Mouse (Mus musculus): ENCODE results near the gene Gal3st2b. TPM values are rescaled to one million over a fixed set of nuclear protein-coding genes. Genes with fewer than 3 reads are reported as not detected.
"Not testable (repeated sequence)": the region's sequence is repeated elsewhere in the genome, so short reads cannot be mapped to it uniquely, and the experiment has no call there.

Gene Gal3st2b
- total RNA-seq, 2 experiments from 2014 or later = 0.38 to 0.86 TPM

DNA sequence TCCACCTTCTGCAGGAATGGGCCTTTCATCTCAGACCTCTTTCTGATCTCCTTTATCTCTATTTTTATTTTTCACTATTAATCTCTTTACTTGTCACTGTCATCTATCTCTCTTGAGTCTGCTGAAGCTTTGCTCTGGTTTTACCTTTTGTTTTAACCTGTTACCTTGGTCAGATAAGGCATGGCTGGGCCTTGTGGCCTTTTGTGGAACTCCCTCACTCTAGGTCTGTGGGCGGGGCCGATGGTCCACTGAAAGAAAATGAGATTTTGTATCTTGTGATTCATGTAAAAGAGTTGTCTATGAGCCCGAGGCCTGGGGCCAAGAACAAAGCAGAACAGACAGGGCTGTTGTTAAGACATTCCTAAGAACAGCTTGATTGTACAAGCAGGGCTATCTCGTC is 52.7 kb downstream of the Gal3st2b start:
- DNase-seq; intact Hi-C loops (cut with DNase I): not testable (repeated sequence)

DNA sequence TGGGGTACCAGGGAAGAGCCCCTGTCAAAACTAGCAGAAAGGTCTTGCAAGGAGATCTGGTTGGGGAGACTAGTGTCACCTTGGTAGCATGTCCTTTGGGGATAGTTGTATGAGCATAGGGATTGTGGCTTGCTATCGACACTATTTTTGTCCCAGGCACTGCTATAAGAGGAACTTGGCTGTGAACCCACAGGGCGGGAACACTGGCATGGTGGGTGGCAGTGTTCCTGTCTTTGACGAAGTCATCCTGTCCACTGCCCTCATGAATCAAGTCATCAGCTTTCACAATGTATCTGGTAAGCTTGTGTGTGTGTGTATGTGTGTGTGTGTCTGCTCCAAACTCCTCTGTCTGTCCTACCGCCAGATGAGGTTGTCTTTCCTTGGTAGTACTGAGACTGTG is 57.7 kb downstream of the Gal3st2b start:
- DNase-seq; intact Hi-C loops (cut with DNase I): not testable (repeated sequence)

DNA sequence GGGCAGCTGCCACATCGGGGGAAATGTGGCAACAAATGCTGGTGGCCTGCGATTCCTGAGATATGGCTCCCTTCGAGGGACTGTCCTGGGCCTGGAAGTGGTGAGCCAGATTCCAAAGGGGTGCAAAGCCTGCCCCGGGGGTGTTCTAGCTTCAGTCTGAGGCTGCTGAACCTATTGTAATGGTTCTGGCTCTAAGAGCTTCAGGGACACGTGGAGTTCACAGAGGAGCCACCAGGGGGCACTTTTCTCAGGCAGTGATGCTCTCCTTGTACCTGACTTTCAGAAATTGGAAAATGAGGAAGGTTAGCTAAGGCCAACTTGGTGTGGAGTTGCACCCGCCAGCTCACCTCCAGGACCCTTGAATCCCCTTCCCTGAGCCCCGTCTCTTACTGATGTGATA is 60.2 kb downstream of the Gal3st2b start:
- intact Hi-C loops (cut with DNase I); DNase-seq: not testable (repeated sequence)

DNA sequence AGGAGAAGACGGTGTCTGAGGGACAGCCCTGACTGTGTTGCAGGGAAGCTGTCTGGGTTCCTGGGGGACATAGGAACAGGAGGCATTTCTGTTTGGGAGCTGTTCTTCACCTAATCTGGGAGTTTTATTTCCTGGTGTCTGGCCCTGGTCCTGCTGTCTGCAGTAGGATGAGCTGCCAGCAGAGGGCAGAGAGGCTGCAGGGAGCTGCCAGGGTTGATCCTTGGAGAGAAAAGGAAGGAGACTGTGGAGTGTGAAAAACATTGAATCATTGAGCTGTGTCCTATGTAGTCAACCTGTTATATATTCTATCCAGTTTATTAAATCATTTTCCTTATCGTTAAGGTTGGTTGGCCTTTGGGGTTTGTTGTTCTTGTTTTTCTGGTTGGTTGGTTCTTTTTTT is 62.8 kb downstream of the Gal3st2b start:
- intact Hi-C loops (cut with DNase I); DNase-seq: not testable (repeated sequence)

DNA sequence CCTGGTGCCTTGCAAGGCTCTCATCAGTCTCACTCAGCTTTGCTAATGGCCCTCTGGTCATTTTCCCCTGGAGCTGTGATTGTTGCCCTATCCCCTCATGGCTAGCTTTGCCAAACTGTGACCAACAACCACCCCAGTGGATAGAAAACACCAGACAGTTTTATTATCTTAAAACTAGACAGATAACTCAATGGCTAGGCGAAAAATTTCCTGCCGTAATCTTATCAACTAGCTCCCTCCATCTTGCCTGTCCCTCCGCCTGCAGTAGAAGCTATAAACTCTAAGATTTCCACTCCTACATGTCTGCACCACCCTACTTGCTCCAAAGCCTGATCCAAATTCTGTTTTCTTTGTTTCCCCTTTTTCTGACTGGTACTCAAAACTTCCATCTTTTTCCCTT is 68.1 kb downstream of the Gal3st2b start:
- intact Hi-C loops (cut with DNase I) = no loop called here
- DNase-seq = no peak

DNA sequence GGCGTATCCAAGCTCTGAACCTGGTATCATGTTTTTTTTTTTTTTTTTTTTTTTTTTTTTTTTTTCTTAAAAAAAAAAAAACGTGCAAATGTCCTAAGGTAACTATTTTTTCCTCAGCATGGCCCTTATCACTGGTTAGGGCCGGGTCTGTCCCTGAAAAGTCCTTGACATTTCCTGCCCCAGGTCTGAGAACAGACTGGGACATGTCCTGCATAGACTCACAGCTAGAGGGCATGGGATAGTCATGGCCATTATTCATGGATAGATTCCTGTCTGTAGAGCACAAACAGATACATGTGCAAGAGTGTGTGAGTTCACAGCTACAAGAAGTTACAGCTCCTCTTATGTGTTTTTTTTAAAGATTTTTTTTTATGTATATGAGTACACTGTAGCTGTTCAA is 70.7 kb downstream of the Gal3st2b start:
- intact Hi-C loops (cut with DNase I) = no loop called here
- no peak for DNase-seq

DNA sequence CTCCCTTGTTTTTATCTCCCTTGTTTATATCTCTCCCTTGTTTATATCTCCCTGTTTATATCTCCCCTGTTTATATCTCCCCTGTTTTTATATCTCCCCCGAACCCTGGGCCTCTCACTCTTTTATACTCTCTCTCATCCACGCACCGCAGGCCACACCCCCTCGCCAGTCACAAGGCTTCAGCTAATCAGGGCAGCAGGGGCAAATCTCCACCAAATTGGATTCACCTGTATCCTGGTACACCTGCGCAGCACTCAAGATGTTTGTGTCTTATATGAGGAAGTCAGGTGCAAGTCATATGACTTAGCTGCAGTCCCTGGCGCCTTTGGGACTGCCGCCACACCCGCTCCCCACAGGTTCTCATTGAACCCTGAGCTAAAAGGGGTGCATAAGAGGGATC is 72.1 kb downstream of the Gal3st2b start, which contains the start of gene Gal3st2c:
Gal3st2c (plus strand) TSS at position 301 of the 400 bp plus-strand sequence.
- intact Hi-C loops (cut with DNase I) = loop anchor here (2.0 kb wide), 1 partner anchor 69 kb away; no protein-coding TSS in a partner anchor
- DNase-seq = not testable (repeated sequence)

DNA sequence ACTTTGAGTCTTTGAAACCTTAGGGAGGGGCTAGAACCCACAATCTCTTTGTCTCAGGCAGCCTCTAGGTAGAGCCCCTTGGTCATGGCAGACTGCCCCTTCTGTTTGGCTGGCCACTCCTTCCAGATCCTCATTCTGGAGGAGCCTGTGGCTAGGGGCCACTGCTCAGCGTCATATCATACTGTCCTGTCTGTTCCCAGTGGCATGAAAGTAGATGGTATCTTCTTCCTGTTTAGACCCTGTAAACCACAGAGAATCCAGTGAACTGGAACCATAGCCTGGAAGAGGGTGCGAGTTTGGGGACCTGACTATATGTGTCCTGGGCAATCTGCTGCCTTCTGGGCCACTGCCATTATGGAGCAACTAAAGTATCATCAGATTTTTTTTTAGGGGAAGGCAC is 73.0 kb downstream of the Gal3st2b start:
- intact Hi-C loops (cut with DNase I) = loop anchor here (1.0 to 2.0 kb wide), 2 partner anchors 70 to 134 kb away; no protein-coding TSS in a partner anchor

DNA sequence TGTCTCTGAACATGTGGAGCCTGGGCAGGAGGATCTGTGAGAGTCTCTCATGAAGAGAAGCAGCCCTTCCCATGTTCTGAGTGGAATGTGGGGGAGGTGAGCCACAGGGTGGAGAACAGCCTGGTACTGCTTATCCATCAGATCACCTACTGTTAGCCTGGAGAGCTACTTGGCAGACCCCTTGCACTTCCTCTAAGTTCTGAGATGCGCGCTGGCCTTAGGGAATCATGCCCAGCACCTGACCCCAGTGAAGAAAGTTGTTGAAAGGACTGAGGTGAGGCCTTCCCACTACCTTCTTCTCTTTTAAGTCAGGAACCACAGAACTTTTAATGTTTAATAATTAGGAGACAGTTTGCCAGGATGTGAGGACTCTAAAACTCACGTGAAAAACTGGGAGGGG is 73.4 kb downstream of the Gal3st2b start:
- intact Hi-C loops (cut with DNase I) = loop anchor here (1.0 to 2.0 kb wide), 2 partner anchors 71 to 134 kb away; no protein-coding TSS in a partner anchor
- not testable (repeated sequence) for DNase-seq

More for the DNA sequence above, 73.0 kb downstream of the Gal3st2b start:
- DNase-seq = not testable (repeated sequence)

Other genes with a start within 250 kb of the Gal3st2b start
- gene Bok, start 232.7 kb upstream of the Gal3st2b start, total RNA-seq (2021) = 1 to 10 TPM; 3.3 to 4.1 TPM
- gene Atg4b, start 166.8 kb upstream of the Gal3st2b start, total RNA-seq (2021) = 10 to 100 TPM; 38.4 to 39.6 TPM
- 10 to 100 TPM; 77.9 to 88.1 TPM for gene Thap4, start 163.4 kb upstream of the Gal3st2b start, total RNA-seq (2021)
- gene Dtymk, start 116.4 kb upstream of the Gal3st2b start, total RNA-seq (2021) = 10 to 100 TPM; 20.9 to 22.0 TPM
- gene Ing5, start 114.3 kb upstream of the Gal3st2b start, total RNA-seq (2021) = 10 to 100 TPM; 10.3 to 15.8 TPM
- gene D2hgdh, start 93.4 kb upstream of the Gal3st2b start, total RNA-seq (2021) = 10 to 100 TPM; 32.9 to 46.5 TPM
- gene Gal3st2, start 57.0 kb upstream of the Gal3st2b start, total RNA-seq (2021) = under 1 TPM; 0.11 to 0.31 TPM
- under 1 TPM; 0.78 to 0.95 TPM for gene Gal3st2c, start 72.2 kb downstream of the Gal3st2b start, total RNA-seq (2021)
- not detected for gene Neu4, start 102.1 kb downstream of the Gal3st2b start, total RNA-seq (2021)
- not detected for gene Pdcd1, start 134.2 kb downstream of the Gal3st2b start, total RNA-seq (2021)